Mouse (Mus musculus) lung, adult 2 months (tissue): ENCODE measurements around the gene Sult6b2.

Experiments used
- CTCF ChIP-seq: fragments of 200-500 bp; IDR thresholded peaks from 2 replicates; pipeline ENCODE4 v1.5.1; 2011; ENCODE audit warnings: mild to moderate bottlenecking, low read length, control low read depth; ENCODE audit not compliant: insufficient read depth
- POLR2A ChIP-seq: fragments of 200-500 bp; IDR thresholded peaks from 2 replicates; pipeline ENCODE4 v1.6.1; 2011; ENCODE audit warnings: low read depth, mild to moderate bottlenecking, control low read depth, low read length, borderline replicate concordance; ENCODE audit errors: extremely low read depth

- TF ChIP-seq CTCF (no peak), POLR2A (no peak)
Observed at GRCm38 (mm10) chr6:142850436-142850835, 46.1 kb upstream of the Sult6b2 start.
